Mouse (Mus musculus) hindbrain, embryonic 15.5 days (tissue): Measurements from ENCODE around the gene Cst13. TPM values are rescaled to one million over a fixed set of nuclear protein-coding genes. Genes with fewer than 3 reads are reported as not detected.
"Not testable (repeated sequence)": the region's sequence is repeated elsewhere in the genome, so short reads cannot be mapped to it uniquely, and the experiment has no call there.

Experiments used
- ATAC-seq: fragments of 200-750 bp; cut with Nextera tagmentation; 2 replicates; pipeline ENCODE4 v1.8.0; 2017; ENCODE audit warnings: low read depth, moderate number of reproducible peaks, moderate TSS enrichment; ENCODE audit not compliant: low FRiP score
- H3K27ac ChIP-seq: fragments of 300-500 bp; sonication (generic); replicated peaks from 2 replicates; pipeline ENCODE4 v1.5.1; 2015; ENCODE audit warnings: mild to moderate bottlenecking, inconsistent platforms
- H3K27me3 ChIP-seq: fragments of 300-500 bp; sonication (generic); 2 replicates; pipeline ENCODE4 v1.6.1; 2015; ENCODE audit warnings: control low read depth, inconsistent platforms
- H3K36me3 ChIP-seq: fragments of 300-500 bp; sonication (generic); 2 replicates; pipeline ENCODE4 v1.6.1; 2015; ENCODE audit warnings: control low read depth, inconsistent platforms
- H3K4me1 ChIP-seq: fragments of 300-500 bp; sonication (generic); replicated peaks from 2 replicates; pipeline ENCODE4 v1.6.1; 2015; ENCODE audit warnings: control low read depth, inconsistent platforms
- H3K4me2 ChIP-seq: fragments of 300-500 bp; sonication (generic); 2 replicates; pipeline ENCODE4 v1.6.1; 2015; ENCODE audit warnings: moderate library complexity, mild to moderate bottlenecking, inconsistent platforms
- H3K4me3 ChIP-seq: fragments of 300-500 bp; sonication (generic); 2 replicates; pipeline ENCODE4 v1.5.1; 2015; ENCODE audit warnings: mild to moderate bottlenecking, inconsistent platforms
- H3K9ac ChIP-seq: fragments of 300-500 bp; sonication (generic); 2 replicates; pipeline ENCODE4 v1.6.1; 2015; ENCODE audit warnings: inconsistent platforms
- H3K9me3 ChIP-seq: fragments of 300-500 bp; sonication (generic); 2 replicates; pipeline ENCODE4 v1.6.1; 2016; ENCODE audit warnings: control low read depth, inconsistent platforms
- WGBS: fragments of 180-500 bp; shearing (Covaris S2); methylation state at CpG from one replicate; pipeline ENCODE4 v1.1.7; 2015; 5-methylcytosine and 5-hydroxymethylcytosine counted together
- polyA plus RNA-seq: library from polyadenylated mRNA; unstranded; fragments of >200 nt; fragmentation: Nextera tagmentation; extraction: Ambion mirVana; gene quantifications from 2 replicates; pipeline ENCODE4 v1.2.1, GENCODE M21; 2015

Cst13 gene
- polyA plus RNA-seq, result not detected in 2 replicates

DNA sequence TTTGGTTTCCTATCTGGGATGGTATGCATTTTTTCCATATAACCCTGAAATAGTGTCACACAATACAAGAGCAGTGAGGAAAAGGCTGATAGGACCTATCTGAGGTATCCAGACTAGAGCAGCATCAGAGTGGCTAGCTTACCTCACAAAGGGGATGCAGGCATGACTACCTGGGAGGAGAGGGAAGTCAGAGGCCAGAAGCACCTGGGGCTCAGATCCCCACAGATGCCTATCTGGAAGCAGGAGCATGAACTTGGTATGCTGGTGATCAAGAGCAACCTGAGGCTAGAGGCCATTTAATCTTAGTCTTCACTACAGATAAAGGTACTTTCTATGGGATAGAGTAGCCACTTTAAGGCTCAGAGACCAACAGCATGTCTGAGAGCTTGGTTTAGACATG lies at the start of gene Cst13:
TSS of gene Cst13 (plus strand) at position 173 of the 400 bp plus-strand sequence.
- Histone ChIP-seq H3K9me3 (no peaks in the 10 kb centered on the region), H3K4me1 (no peaks in the 10 kb centered on the region), H3K27me3 (no peaks in the 10 kb centered on the region), H3K4me3 (no peak within 1 kb of the TSS), H3K36me3 (no peaks in the 10 kb centered on the region), H3K9ac (no peak within 1 kb of the TSS), H3K27ac (no peak within 1 kb of the TSS), H3K4me2 (no peak within 1 kb of the TSS)
- ATAC-seq, result no peak

DNA sequence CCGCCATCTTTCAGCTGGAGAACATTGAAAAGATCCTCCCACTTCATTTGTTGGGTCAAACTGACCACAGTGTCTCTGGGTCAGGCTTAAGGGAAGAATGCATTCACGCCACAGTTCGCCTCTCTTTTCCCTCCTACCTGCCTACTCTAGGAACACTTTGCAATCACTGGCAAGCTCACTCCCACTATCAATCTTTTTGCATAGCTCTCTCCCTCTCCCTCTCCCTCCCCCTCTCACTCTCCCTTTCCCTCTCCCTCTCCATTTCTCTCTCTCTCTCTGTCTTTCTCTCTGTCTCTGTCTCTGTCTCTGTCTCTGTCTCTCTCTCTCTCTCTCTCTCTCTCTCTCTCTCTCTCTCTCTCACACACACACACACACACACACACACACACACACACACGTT lies 48.5 kb upstream of the Cst13 start, which contains the start of gene Cst11:
TSS of gene Cst11 (minus strand) at position 101 of the 400 bp plus-strand sequence.
- H3K4me3 ChIP-seq, H3K27me3 ChIP-seq, ATAC-seq, H3K9ac ChIP-seq, H3K4me2 ChIP-seq, H3K36me3 ChIP-seq, H3K9me3 ChIP-seq, H3K4me1 ChIP-seq, H3K27ac ChIP-seq: not testable (repeated sequence)
- 83% methylated on average over 4 of the region's 4 CpGs for WGBS

- H3K4me1 ChIP-seq, result no peaks in the 10 kb centered on the region
- H3K9me3 ChIP-seq, result no peaks in the 10 kb centered on the region
- H3K9ac ChIP-seq, result no peak within 1 kb of the TSS
- no peak within 1 kb of the TSS for H3K27ac ChIP-seq
- no peak within 1 kb of the TSS for H3K4me3 ChIP-seq
- ATAC-seq, result no peak
- no peak within 1 kb of the TSS for H3K4me2 ChIP-seq
- no peaks in the 10 kb centered on the region for H3K36me3 ChIP-seq
- H3K27me3 ChIP-seq, result no peaks in the 10 kb centered on the region
- 21% methylated on average over 1 of the region's 1 CpGs for WGBS
These were observed 38.2 kb upstream of the Cst13 start, which contains the start of gene 8030411F24Rik for GRCm38 (mm10) chr2:148781709-148782108. TSS of gene 8030411F24Rik (plus strand) at chr2:148782009.

- Histone ChIP-seq H3K27me3 (no peaks in the 10 kb centered on the region), H3K36me3 (no peaks in the 10 kb centered on the region), H3K9me3 (no peaks in the 10 kb centered on the region), H3K4me2 (no peak within 1 kb of the TSS), H3K4me1 (no peaks in the 10 kb centered on the region), H3K9ac (no peak within 1 kb of the TSS), H3K4me3 (no peak within 1 kb of the TSS), H3K27ac (no peak within 1 kb of the TSS)
- ATAC-seq, result no peak
- 97% methylated on average over 6 of the region's 6 CpGs for WGBS
These were observed 30.7 kb upstream of the Cst13 start, which contains the start of gene Cst12 for GRCm38 (mm10) chr2:148789142-148789541. TSS of gene Cst12 (plus strand) at chr2:148789361.

- H3K4me2 ChIP-seq, result no peak within 1 kb of the TSS
- H3K9ac ChIP-seq, result no peak within 1 kb of the TSS
- WGBS, result 95% methylated on average over 1 of the region's 1 CpGs
- H3K4me1 ChIP-seq, result no peaks in the 10 kb centered on the region
- no peak within 1 kb of the TSS for H3K4me3 ChIP-seq
- H3K9me3 ChIP-seq, result no peaks in the 10 kb centered on the region
- H3K27ac ChIP-seq, result no peak within 1 kb of the TSS
- no peak for ATAC-seq
- H3K36me3 ChIP-seq, result no peaks in the 10 kb centered on the region
- H3K27me3 ChIP-seq, result no peaks in the 10 kb centered on the region
These were observed 21.4 kb upstream of the Cst13 start, which contains the start of gene Cst8 for GRCm38 (mm10) chr2:148798485-148798884. TSS of gene Cst8 (plus strand) at chr2:148798785.

- Histone ChIP-seq H3K4me1 (no peaks in the 10 kb centered on the region), H3K4me3 (no peak overlapping the region), H3K9me3 (no peaks in the 10 kb centered on the region), H3K27me3 (no peaks in the 10 kb centered on the region), H3K9ac (no peak overlapping the region), H3K4me2 (no peak overlapping the region), H3K36me3 (no peaks in the 10 kb centered on the region), H3K27ac (no peak overlapping the region)
- ATAC-seq, result no peak
- WGBS, result 69% methylated on average over 3 of the region's 3 CpGs
These were observed 18.4 kb upstream of the Cst13 start for GRCm38 (mm10) chr2:148801491-148801921.

GRCm38 (mm10) chr2:148806696-148807095 lies 13.2 kb upstream of the Cst13 start:
- no peak overlapping the region for H3K9ac ChIP-seq
- H3K9me3 ChIP-seq, result no peaks in the 10 kb centered on the region
- H3K4me2 ChIP-seq, result no peak overlapping the region
- no peak for ATAC-seq
- H3K4me1 ChIP-seq, result no peaks in the 10 kb centered on the region
- no peak overlapping the region for H3K4me3 ChIP-seq
- H3K27me3 ChIP-seq, result no peaks in the 10 kb centered on the region
- H3K27ac ChIP-seq, result no peak overlapping the region
- 79% methylated on average over 6 of the region's 6 CpGs for WGBS
- no peaks in the 10 kb centered on the region for H3K36me3 ChIP-seq

DNA sequence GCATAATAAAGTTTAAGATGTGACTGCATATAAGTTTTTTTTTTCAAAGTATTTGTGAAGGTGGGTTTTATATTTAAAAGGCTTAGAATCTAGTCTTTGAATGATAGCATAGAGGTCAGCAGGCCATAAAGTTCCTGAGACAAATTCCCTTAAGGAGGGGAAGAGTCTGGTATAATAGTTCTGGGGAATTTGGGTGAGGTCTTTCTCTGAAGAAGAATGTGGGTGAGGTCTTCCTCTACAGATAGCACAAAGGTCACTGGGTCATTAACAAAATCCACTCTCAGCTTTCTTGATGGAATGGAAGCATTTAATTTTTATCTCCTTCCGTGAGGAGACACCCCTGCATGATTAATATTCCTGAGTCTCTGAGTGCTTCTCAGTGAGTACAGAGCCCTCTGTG lies 6.1 kb downstream of the Cst13 start:
- no peak overlapping the region for H3K4me2 ChIP-seq
- WGBS, result 83% methylated on average over 1 of the region's 1 CpGs
- H3K4me3 ChIP-seq, result no peak overlapping the region
- no peak for ATAC-seq
- no peak overlapping the region for H3K27ac ChIP-seq
- no peaks in the 10 kb centered on the region for H3K4me1 ChIP-seq
- H3K36me3 ChIP-seq, result no peaks in the 10 kb centered on the region
- H3K9ac ChIP-seq, result no peak overlapping the region
- H3K9me3 ChIP-seq, result no peaks in the 10 kb centered on the region
- H3K27me3 ChIP-seq, result no peaks in the 10 kb centered on the region

- H3K4me1 ChIP-seq, result no peaks in the 10 kb centered on the region
- ATAC-seq, result no peak
- no peak within 1 kb of the TSS for H3K4me3 ChIP-seq
- H3K27ac ChIP-seq, result no peak within 1 kb of the TSS
- no peak within 1 kb of the TSS for H3K4me2 ChIP-seq
- no peaks in the 10 kb centered on the region for H3K36me3 ChIP-seq
- no peaks in the 10 kb centered on the region for H3K27me3 ChIP-seq
- 74% methylated on average over 4 of the region's 4 CpGs for WGBS
- no peak within 1 kb of the TSS for H3K9ac ChIP-seq
- no peaks in the 10 kb centered on the region for H3K9me3 ChIP-seq
These were observed 15.0 kb downstream of the Cst13 start, which contains the start of gene Cst9 for GRCm38 (mm10) chr2:148834912-148835311. TSS of gene Cst9 (plus strand) at chr2:148835147.

GRCm38 (mm10) chr2:148838075-148838777 lies 18.3 kb downstream of the Cst13 start:
- H3K4me1 ChIP-seq, result no peaks in the 10 kb centered on the region
- no peak overlapping the region for H3K27ac ChIP-seq
- no peaks in the 10 kb centered on the region for H3K27me3 ChIP-seq
- no peaks in the 10 kb centered on the region for H3K9me3 ChIP-seq
- no peak for ATAC-seq
- WGBS, result 84% methylated on average over 5 of the region's 5 CpGs
- H3K36me3 ChIP-seq, result no peaks in the 10 kb centered on the region
- H3K4me2 ChIP-seq, result no peak overlapping the region
- no peak overlapping the region for H3K9ac ChIP-seq
- no peak overlapping the region for H3K4me3 ChIP-seq

GRCm38 (mm10) chr2:148839224-148839623 lies 19.3 kb downstream of the Cst13 start:
- Histone ChIP-seq H3K4me1 (no peaks in the 10 kb centered on the region), H3K27me3 (no peaks in the 10 kb centered on the region), H3K9me3 (no peaks in the 10 kb centered on the region), H3K4me3 (no peak overlapping the region), H3K27ac (no peak overlapping the region), H3K4me2 (no peak overlapping the region), H3K9ac (no peak overlapping the region), H3K36me3 (no peaks in the 10 kb centered on the region)
- no peak for ATAC-seq
- WGBS, result 93% methylated on average over 2 of the region's 2 CpGs

DNA sequence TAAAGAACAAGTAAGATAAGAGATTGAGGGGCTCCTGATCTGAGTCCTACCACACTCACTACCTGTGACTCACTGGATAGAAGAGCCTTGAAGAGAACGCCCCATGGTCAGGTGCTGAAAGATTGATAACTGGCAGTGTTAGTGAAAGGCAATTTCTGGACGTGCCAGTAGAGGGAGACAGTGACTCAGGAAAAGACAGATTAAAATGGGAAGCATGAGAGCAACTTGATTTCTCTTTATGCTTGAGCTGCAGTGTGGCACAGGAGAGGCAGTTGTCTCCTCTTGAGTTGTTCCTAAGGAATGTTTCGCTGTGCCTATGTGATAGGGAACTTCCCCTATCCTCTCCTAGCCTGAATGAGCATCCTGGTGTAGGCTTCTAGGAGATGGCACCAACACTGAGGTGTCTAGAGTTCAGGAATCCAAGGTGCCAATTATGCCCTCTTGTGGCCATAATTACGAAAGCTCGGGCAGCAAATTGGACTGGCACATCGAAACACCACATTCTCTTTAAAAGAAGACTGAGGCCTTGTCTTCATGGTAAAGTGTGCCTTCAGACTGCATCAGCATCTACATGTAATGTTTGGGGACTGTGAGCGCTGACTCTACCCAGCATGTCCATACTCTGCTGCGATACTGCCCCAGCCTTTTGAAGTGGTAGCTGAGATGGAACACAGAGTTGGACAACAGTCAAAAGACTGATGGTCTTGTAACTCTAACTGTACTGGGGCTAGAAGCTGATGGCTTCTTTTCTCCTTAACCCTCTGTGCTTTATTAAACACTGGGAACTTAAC lies 31.4 kb downstream of the Cst13 start:
- no peak overlapping the region for H3K9ac ChIP-seq
- WGBS, result 46% methylated on average over 8 of the region's 8 CpGs
- no peaks in the 10 kb centered on the region for H3K9me3 ChIP-seq
- no peaks in the 10 kb centered on the region for H3K27me3 ChIP-seq
- H3K36me3 ChIP-seq, result no peaks in the 10 kb centered on the region
- no peaks in the 10 kb centered on the region for H3K4me1 ChIP-seq
- no peak overlapping the region for H3K4me3 ChIP-seq
- H3K4me2 ChIP-seq, result 0 out of 2 replicates have a peak overlapping the region, but pooled peaks have one; percentile 11
- peak; percentile 69; the same call in 1 of the 2 replicates for ATAC-seq
- H3K27ac ChIP-seq, result no peak overlapping the region
